In genomic region chr1:166360157-166360855, GRCm38 (mm10) we compare ENCODE assay signal across 8 mouse cellular contexts. TPM values are rescaled to one million over a fixed set of nuclear protein-coding genes. Genes with fewer than 3 reads are reported as not detected.
DNase-seq lines count a peak whose midpoint lies in the region; ATAC-seq lines count a peak whose summit lies in the region.

No protein-coding gene starts in this region.

- DNase-seq in adipocyte (ENCODE audit: low spot score): peak; percentile 72
- peak; percentile 93 for DNase-seq in embryo, embryonic 10 days (ENCODE audit: low spot score)
- peak; percentile 94 for DNase-seq in gastrocnemius, postnatal 10 days
- DNase-seq in kidney, adult 11 months: peak; percentile 74
- DNase-seq in left cerebral cortex, postnatal 36 days (ENCODE audit: low spot score in 2 of 2): peak; percentile 87
- peak; percentile 93 for DNase-seq in midbrain, embryonic 11.5 days (ENCODE audit: low spot score, missing footprints)
- DNase-seq in right cerebral cortex, postnatal 36 days (ENCODE audit: low spot score in 2 of 2): peak; percentile 76 to 78
- peak; percentile 68 to 89 for DNase-seq in urinary bladder, postnatal 4 days (ENCODE audit: low spot score in 2 of 2)

- no peak overlapping the region for H3K4me3 ChIP-seq in midbrain, embryonic 11.5 days (ENCODE audit: low read depth, low read length)

- no peaks in the 10 kb centered on the region for H3K27me3 ChIP-seq in midbrain, embryonic 11.5 days (ENCODE audit: control insufficient read depth, insufficient read depth, low read length)

- H3K36me3 ChIP-seq in midbrain, embryonic 11.5 days (ENCODE audit: control insufficient read depth, insufficient read depth, low read length): no peaks in the 10 kb centered on the region

- H3K27ac ChIP-seq in midbrain, embryonic 11.5 days (ENCODE audit: low read depth, low read length): no peak overlapping the region

- no peaks in the 10 kb centered on the region for H3K9me3 ChIP-seq in midbrain, embryonic 11.5 days (ENCODE audit: control insufficient read depth, low read length)

- 26% methylated on average over 14 of the region's 14 CpGs for WGBS in midbrain, embryonic 11.5 days

- no peak overlapping the region for H3K9ac ChIP-seq in midbrain, embryonic 11.5 days (ENCODE audit: low read length)

- H3K4me1 ChIP-seq in midbrain, embryonic 11.5 days (ENCODE audit: control insufficient read depth, insufficient read depth, low read length): no peaks in the 10 kb centered on the region

- intact Hi-C loops in left cerebral cortex, postnatal 36 days (cut with DNase I): loop anchor here (2.0 to 10.0 kb wide), 2 partner anchors 200 to 586 kb away; no protein-coding TSS in a partner anchor

- ATAC-seq in midbrain, embryonic 11.5 days (ENCODE audit: low FRiP score): peak; percentile 92

- no peak overlapping the region for H3K4me2 ChIP-seq in midbrain, embryonic 11.5 days

RNA-seq across cellular contexts. Expression of gene Tada1, which starts 18.6 kb away (rescaled TPM):
- total RNA-seq in gastrocnemius, postnatal 10 days (2021): 10 to 100 TPM in 1 of 2 experiments, 1 to 10 TPM in 1; 9.5 to 13.6 TPM
- 10 to 100 TPM; 30.6 to 36.6 TPM for total RNA-seq in left cerebral cortex, postnatal 36 days (2021)
- polyA plus RNA-seq in midbrain, embryonic 11.5 days (2014; fragmentation: Nextera tagmentation; extraction: Ambion mirVana): 70.5 and 73.5 TPM in 2 replicates

RNA-seq across cellular contexts. Expression of gene Pogk, which starts 49.4 kb away (rescaled TPM):
- total RNA-seq in gastrocnemius, postnatal 10 days (2021): 10 to 100 TPM in 1 of 2 experiments, 1 to 10 TPM in 1; 6.6 to 11.9 TPM
- total RNA-seq in left cerebral cortex, postnatal 36 days (2021): 10 to 100 TPM; 33.9 to 36.7 TPM
- polyA plus RNA-seq in midbrain, embryonic 11.5 days (2014; fragmentation: Nextera tagmentation; extraction: Ambion mirVana): 39.8 and 41.6 TPM in 2 replicates
